Mouse (Mus musculus) lung, embryonic 14.5 days (tissue): Measurements from ENCODE around the gene Mvb12b. TPM values are rescaled to one million over a fixed set of nuclear protein-coding genes. Genes with fewer than 3 reads are reported as not detected.

Experiments used
- ATAC-seq: fragments of 200-750 bp; cut with Nextera tagmentation; 2 replicates; pipeline ENCODE4 v1.8.0; 2017; ENCODE audit warnings: mild to moderate bottlenecking, moderate TSS enrichment, moderate library complexity; ENCODE audit not compliant: insufficient read depth
- DNase-seq: peaks from one replicate; pipeline ENCODE4 v3.0.0-alpha.2; 2015
- H3K27ac ChIP-seq: fragments of 300-500 bp; sonication (generic); 2 replicates; pipeline ENCODE4 v1.5.1; 2014; ENCODE audit warnings: low read depth, mild to moderate bottlenecking, moderate library complexity
- H3K27me3 ChIP-seq: fragments of 300-500 bp; sonication (generic); 2 replicates; pipeline ENCODE4 v1.6.1; 2014; ENCODE audit warnings: low read length, control low read depth; ENCODE audit not compliant: insufficient read depth
- H3K36me3 ChIP-seq: fragments of 300-500 bp; sonication (generic); 2 replicates; pipeline ENCODE4 v1.6.1; 2014; ENCODE audit warnings: control low read depth; ENCODE audit not compliant: insufficient read depth
- H3K4me1 ChIP-seq: fragments of 300-500 bp; sonication (generic); 2 replicates; pipeline ENCODE4 v1.6.1; 2014; ENCODE audit warnings: antibody characterized with exemption, control low read depth; ENCODE audit not compliant: insufficient read depth
- H3K4me2 ChIP-seq: fragments of 300-500 bp; sonication (generic); 2 replicates; pipeline ENCODE4 v1.6.1; 2014; ENCODE audit warnings: mild to moderate bottlenecking
- H3K4me3 ChIP-seq: fragments of 300-500 bp; sonication (generic); 2 replicates; pipeline ENCODE4 v1.5.1; 2014; ENCODE audit warnings: low read depth, low read length
- H3K9ac ChIP-seq: fragments of 300-500 bp; sonication (generic); 2 replicates; pipeline ENCODE4 v1.6.1; 2014
- H3K9me3 ChIP-seq: fragments of 300-500 bp; sonication (generic); 2 replicates; pipeline ENCODE4 v1.6.1; 2016; ENCODE audit warnings: low read depth, low read length, control low read depth
- CTCF ChIP-seq: IDR thresholded peaks from 2 replicates; pipeline ENCODE4 v1.5.1; 2016; ENCODE audit warnings: antibody characterized with exemption, low read depth
- WGBS: fragments of 180-500 bp; shearing (Covaris S2); extraction: QIAGEN DNeasy Blood & Tissue Kit; methylation state at CpG from one replicate; pipeline ENCODE4 v1.1.7; 2014; 5-methylcytosine and 5-hydroxymethylcytosine counted together
- polyA plus RNA-seq: library from polyadenylated mRNA; unstranded; fragments of >200 nt; fragmentation: Nextera tagmentation; extraction: Ambion mirVana; gene quantifications from 2 replicates; pipeline ENCODE4 v1.2.1, GENCODE M21; 2014

The Mvb12b gene
- polyA plus RNA-seq, 1 experiment from 2014 or later: 20.7 TPM

- Histone ChIP-seq H3K36me3 (no peaks in the 10 kb centered on the region), H3K4me1 (peaks cover 10% of the 10 kb centered on the region; the same call in 1 of the 2 replicates), H3K27me3 (no peaks in the 10 kb centered on the region), H3K9ac (no peak overlapping the region), H3K27ac (no peak overlapping the region), H3K4me3 (no peak overlapping the region), H3K9me3 (no peaks in the 10 kb centered on the region), H3K4me2 (no peak overlapping the region)
- ATAC-seq (no peak), DNase-seq (no peak)
- 84% methylated on average over 1 of the region's 1 CpGs for WGBS
- TF ChIP-seq CTCF: no peak
Measured at GRCm38 (mm10) chr2:33784721-33785120, 103.0 kb downstream of the Mvb12b start.

GRCm38 (mm10) chr2:33783419-33783818, 104.3 kb downstream of the Mvb12b start:
- Histone ChIP-seq H3K9ac (no peak overlapping the region), H3K4me1 (peaks cover 10% of the 10 kb centered on the region; the same call in 1 of the 2 replicates), H3K4me3 (no peak overlapping the region), H3K4me2 (no peak overlapping the region), H3K27ac (peak overlapping the region; percentile 24; the same call in 1 of the 2 replicates), H3K36me3 (peaks cover 13% of the 10 kb centered on the region; the same call in 1 of the 2 replicates), H3K9me3 (peaks cover 9% of the 10 kb centered on the region), H3K27me3 (no peaks in the 10 kb centered on the region)
- WGBS: 73% methylated on average over 7 of the region's 7 CpGs
- TF ChIP-seq CTCF: no peak
- DNase-seq: no peak
- ATAC-seq: no peak

GRCm38 (mm10) chr2:33781655-33782400, 105.9 kb downstream of the Mvb12b start:
- no peak for TF ChIP-seq CTCF
- Histone ChIP-seq H3K36me3 (peaks cover 26% of the 10 kb centered on the region), H3K9ac (no peak overlapping the region), H3K27me3 (no peaks in the 10 kb centered on the region), H3K4me3 (no peak overlapping the region), H3K4me1 (peaks cover 10% of the 10 kb centered on the region; the same call in 1 of the 2 replicates), H3K4me2 (0 out of 2 replicates have a peak overlapping the region, but pooled peaks have one; percentile 4), H3K27ac (peak overlapping the region; percentile 69), H3K9me3 (peaks cover 24% of the 10 kb centered on the region)
- peak; percentile 75 for ATAC-seq
- DNase-seq: peak; percentile 67
- WGBS: 30% methylated on average over 11 of the region's 11 CpGs

GRCm38 (mm10) chr2:33778466-33778865, 109.3 kb downstream of the Mvb12b start:
- Histone ChIP-seq H3K36me3 (peaks cover 35% of the 10 kb centered on the region), H3K4me3 (no peak overlapping the region), H3K4me2 (no peak overlapping the region), H3K27ac (no peak overlapping the region), H3K9ac (no peak overlapping the region), H3K27me3 (no peaks in the 10 kb centered on the region), H3K4me1 (peaks cover 10% of the 10 kb centered on the region; the same call in 1 of the 2 replicates), H3K9me3 (peaks cover 24% of the 10 kb centered on the region)
- TF ChIP-seq CTCF: no peak
- DNase-seq (no peak), ATAC-seq (no peak)
- WGBS: 94% methylated on average over 4 of the region's 4 CpGs

- WGBS: 96% methylated on average over 11 of the region's 11 CpGs
- Histone ChIP-seq H3K27me3 (no peaks in the 10 kb centered on the region), H3K4me1 (peaks cover 8% of the 10 kb centered on the region; the same call in 1 of the 2 replicates), H3K4me2 (no peak overlapping the region), H3K9ac (no peak overlapping the region), H3K4me3 (no peak overlapping the region), H3K36me3 (peaks cover 38% of the 10 kb centered on the region), H3K27ac (no peak overlapping the region), H3K9me3 (peaks cover 24% of the 10 kb centered on the region)
- no peak for TF ChIP-seq CTCF
- no peak for ATAC-seq
- no peak for DNase-seq
Measured at GRCm38 (mm10) chr2:33777051-33777450, 110.7 kb downstream of the Mvb12b start.

GRCm38 (mm10) chr2:33774884-33775283, 112.9 kb downstream of the Mvb12b start:
- ATAC-seq: no peak
- Histone ChIP-seq H3K4me1 (no peaks in the 10 kb centered on the region), H3K36me3 (peaks cover 38% of the 10 kb centered on the region), H3K4me3 (no peak overlapping the region), H3K27ac (no peak overlapping the region), H3K27me3 (no peaks in the 10 kb centered on the region), H3K4me2 (no peak overlapping the region), H3K9me3 (peaks cover 24% of the 10 kb centered on the region), H3K9ac (no peak overlapping the region)
- no peak for DNase-seq
- WGBS: 76% methylated on average over 2 of the region's 2 CpGs
- TF ChIP-seq CTCF: no peak

GRCm38 (mm10) chr2:33774106-33774505, 113.6 kb downstream of the Mvb12b start:
- Histone ChIP-seq H3K4me1 (no peaks in the 10 kb centered on the region), H3K4me3 (no peak overlapping the region), H3K36me3 (peaks cover 32% of the 10 kb centered on the region), H3K4me2 (no peak overlapping the region), H3K9me3 (peaks cover 22% of the 10 kb centered on the region), H3K9ac (no peak overlapping the region), H3K27me3 (no peaks in the 10 kb centered on the region), H3K27ac (no peak overlapping the region)
- TF ChIP-seq CTCF: no peak
- no peak for DNase-seq
- no peak for ATAC-seq
- 58% methylated on average over 4 of the region's 4 CpGs for WGBS
